Mouse (Mus musculus): ENCODE measurements around the gene Prkcb.

DNA sequence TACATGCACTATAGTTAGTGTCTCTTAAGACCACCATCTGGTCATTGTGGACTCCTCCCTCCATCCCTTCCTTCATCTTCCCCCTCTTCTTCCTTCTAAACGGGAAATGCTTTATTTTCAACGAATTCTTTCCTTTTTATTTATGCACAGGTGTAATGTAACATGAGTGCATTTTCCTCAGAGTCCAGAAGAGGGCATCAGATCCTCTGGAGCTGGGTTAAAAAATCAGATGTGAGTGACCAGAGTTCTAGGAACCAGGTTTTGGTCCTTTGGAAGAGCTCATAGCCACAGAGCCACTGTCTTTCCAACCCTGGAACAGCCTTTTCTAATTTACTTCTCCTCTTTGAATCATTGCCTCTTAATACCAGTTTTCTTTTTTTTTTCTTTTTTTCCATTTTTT, 6.0 kb upstream of the Prkcb start:
- TF ChIP-seq POLR2A (IDR thresholded peaks at IDR 0.05; ENCODE audit: extremely low read depth, insufficient read depth, low read length) (no peak), CTCF (IDR thresholded peaks at IDR 0.05; ENCODE audit: extremely low read depth, insufficient read depth, low read length) (no peak)

Data from cortical plate, adult 2 months (tissue).